Mouse (Mus musculus): Measurements from ENCODE around the gene Tbx10. TPM values are rescaled to one million over a fixed set of nuclear protein-coding genes. Genes with fewer than 3 reads are reported as not detected.

Gene Tbx10
- polyA plus RNA-seq, 1 experiment from 2014 or later = not detected

- DNase-seq = no peak
- H3K4me3 ChIP-seq (ENCODE audit: low read depth, low read length) = no peak overlapping the region
- H3K4me1 ChIP-seq (ENCODE audit: insufficient read depth) = peaks cover 14% of the 10 kb centered on the region
- H3K36me3 ChIP-seq (replicated peaks; ENCODE audit: insufficient read depth, low read length) = no peaks in the 10 kb centered on the region
- TF ChIP-seq EP300 (IDR thresholded peaks at IDR 0.05; ENCODE audit: low read depth) (no peak), CTCF (IDR thresholded peaks at IDR 0.05; ENCODE audit: low read depth) (no peak)
- ATAC-seq = no peak
- H3K27me3 ChIP-seq (ENCODE audit: insufficient read depth, low read length) = no peaks in the 10 kb centered on the region
- no peak overlapping the region for H3K4me2 ChIP-seq (ENCODE audit: low read depth, low read length)
- H3K9ac ChIP-seq (replicated peaks) = no peak overlapping the region
- no peaks in the 10 kb centered on the region for H3K9me3 ChIP-seq (ENCODE audit: low read length)
- WGBS (ENCODE audit: insufficient replicate concordance) = 59% methylated on average over 8 of the region's 8 CpGs
- no peak overlapping the region for H3K27ac ChIP-seq (ENCODE audit: low read depth)
Observed at GRCm38 (mm10) chr19:3997231-3997630, 4.7 kb downstream of the Tbx10 start.

GRCm38 (mm10) chr19:3998335-3998734 is 5.8 kb downstream of the Tbx10 start:
- H3K4me1 ChIP-seq (ENCODE audit: insufficient read depth) = peaks cover 14% of the 10 kb centered on the region
- no peak for TF ChIP-seq EP300 (IDR thresholded peaks at IDR 0.05; ENCODE audit: low read depth)
- TF ChIP-seq CTCF (IDR thresholded peaks at IDR 0.05; ENCODE audit: low read depth) = no peak
- ATAC-seq = no peak
- no peaks in the 10 kb centered on the region for H3K27me3 ChIP-seq (ENCODE audit: insufficient read depth, low read length)
- WGBS (ENCODE audit: insufficient replicate concordance) = 83% methylated on average over 8 of the region's 8 CpGs
- H3K27ac ChIP-seq (ENCODE audit: low read depth) = no peak overlapping the region
- DNase-seq = no peak
- H3K9ac ChIP-seq (replicated peaks) = no peak overlapping the region
- H3K9me3 ChIP-seq (ENCODE audit: low read length) = no peaks in the 10 kb centered on the region
- no peak overlapping the region for H3K4me2 ChIP-seq (ENCODE audit: low read depth, low read length)
- no peak overlapping the region for H3K4me3 ChIP-seq (ENCODE audit: low read depth, low read length)
- H3K36me3 ChIP-seq (replicated peaks; ENCODE audit: insufficient read depth, low read length) = no peaks in the 10 kb centered on the region

GRCm38 (mm10) chr19:3999121-3999730 is 6.7 kb downstream of the Tbx10 start:
- Histone ChIP-seq H3K27me3 (ENCODE audit: insufficient read depth, low read length) (no peaks in the 10 kb centered on the region), H3K9ac (replicated peaks) (no peak overlapping the region), H3K4me2 (ENCODE audit: low read depth, low read length) (peak overlapping the region; percentile 100), H3K9me3 (ENCODE audit: low read length) (no peaks in the 10 kb centered on the region), H3K27ac (ENCODE audit: low read depth) (no peak overlapping the region), H3K4me1 (ENCODE audit: insufficient read depth) (peaks cover 14% of the 10 kb centered on the region), H3K4me3 (ENCODE audit: low read depth, low read length) (no peak overlapping the region), H3K36me3 (replicated peaks; ENCODE audit: insufficient read depth, low read length) (no peaks in the 10 kb centered on the region)
- WGBS (ENCODE audit: insufficient replicate concordance) = 75% methylated on average over 9 of the region's 9 CpGs
- DNase-seq (no peak), ATAC-seq (no peak)
- no peak for TF ChIP-seq EP300 (IDR thresholded peaks at IDR 0.05; ENCODE audit: low read depth)
- TF ChIP-seq CTCF (IDR thresholded peaks at IDR 0.05; ENCODE audit: low read depth) = no peak

GRCm38 (mm10) chr19:4000119-4000900 is 7.8 kb downstream of the Tbx10 start, which contains the start of the genes Nudt8 and Gm49405:
TSS of gene Nudt8 (plus strand) at chr19:4000580.
TSS of gene Gm49405 (plus strand) at chr19:4000626.
- DNase-seq = peak; percentile 97
- WGBS (ENCODE audit: insufficient replicate concordance) = under 1% methylated on average over 64 of the region's 64 CpGs
- TF ChIP-seq EP300 (IDR thresholded peaks at IDR 0.05; ENCODE audit: low read depth) (no peak), CTCF (IDR thresholded peaks at IDR 0.05; ENCODE audit: low read depth) (peak; percentile 93)
- Histone ChIP-seq H3K27me3 (ENCODE audit: insufficient read depth, low read length) (no peaks in the 10 kb centered on the region), H3K4me1 (ENCODE audit: insufficient read depth) (peaks cover 14% of the 10 kb centered on the region), H3K4me3 (ENCODE audit: low read depth, low read length) (peak within 1 kb of the TSS; percentile 80), H3K9ac (replicated peaks) (peak within 1 kb of the TSS; percentile 83), H3K9me3 (ENCODE audit: low read length) (no peaks in the 10 kb centered on the region), H3K36me3 (replicated peaks; ENCODE audit: insufficient read depth, low read length) (0 out of 2 replicates have a peak, but pooled peaks cover 4% of the 10 kb centered on the region), H3K27ac (ENCODE audit: low read depth) (peak within 1 kb of the TSS; percentile 97), H3K4me2 (ENCODE audit: low read depth, low read length) (peak within 1 kb of the TSS; percentile 100)
- peak; percentile 92 for ATAC-seq

GRCm38 (mm10) chr19:4000949-4001525 is 8.5 kb downstream of the Tbx10 start:
- DNase-seq (no peak), ATAC-seq (peak; percentile 3; the same call in 1 of the 2 replicates)
- peak overlapping the region; percentile 100 for H3K4me2 ChIP-seq (ENCODE audit: low read depth, low read length)
- peak overlapping the region; percentile 80 for H3K4me3 ChIP-seq (ENCODE audit: low read depth, low read length)
- H3K27ac ChIP-seq (ENCODE audit: low read depth) = peak overlapping the region; percentile 97
- H3K9me3 ChIP-seq (ENCODE audit: low read length) = no peaks in the 10 kb centered on the region
- H3K27me3 ChIP-seq (ENCODE audit: insufficient read depth, low read length) = no peaks in the 10 kb centered on the region
- peaks cover 14% of the 10 kb centered on the region for H3K4me1 ChIP-seq (ENCODE audit: insufficient read depth)
- H3K9ac ChIP-seq (replicated peaks) = peak overlapping the region; percentile 83
- 0 out of 2 replicates have a peak, but pooled peaks cover 6% of the 10 kb centered on the region for H3K36me3 ChIP-seq (replicated peaks; ENCODE audit: insufficient read depth, low read length)
- TF ChIP-seq CTCF (IDR thresholded peaks at IDR 0.05; ENCODE audit: low read depth) (no peak), EP300 (IDR thresholded peaks at IDR 0.05; ENCODE audit: low read depth) (no peak)
- 25% methylated on average over 17 of the region's 17 CpGs for WGBS (ENCODE audit: insufficient replicate concordance)

- Histone ChIP-seq H3K27ac (ENCODE audit: low read depth) (no peak overlapping the region), H3K4me3 (ENCODE audit: low read depth, low read length) (no peak overlapping the region), H3K4me1 (ENCODE audit: insufficient read depth) (peaks cover 14% of the 10 kb centered on the region), H3K36me3 (replicated peaks; ENCODE audit: insufficient read depth, low read length) (peaks cover 13% of the 10 kb centered on the region; the same call in 1 of the 2 replicates), H3K27me3 (ENCODE audit: insufficient read depth, low read length) (no peaks in the 10 kb centered on the region), H3K9ac (replicated peaks) (no peak overlapping the region), H3K4me2 (ENCODE audit: low read depth, low read length) (no peak overlapping the region), H3K9me3 (ENCODE audit: low read length) (no peaks in the 10 kb centered on the region)
- DNase-seq (no peak), ATAC-seq (no peak)
- TF ChIP-seq EP300 (IDR thresholded peaks at IDR 0.05; ENCODE audit: low read depth) (no peak), CTCF (IDR thresholded peaks at IDR 0.05; ENCODE audit: low read depth) (no peak)
- WGBS (ENCODE audit: insufficient replicate concordance) = 88% methylated on average over 5 of the region's 5 CpGs
Observed at GRCm38 (mm10) chr19:4001752-4002151, 9.2 kb downstream of the Tbx10 start.
